Mouse (Mus musculus) frontal cortex, postnatal 14 days (tissue): ENCODE measurements around the gene Gskip.

Experiments used
- DNase-seq, 2 experiments: peaks; one replicate each; pipeline ENCODE4 v3.0.0; 2022; ENCODE audit warnings: low spot score in 2 of 2

Gskip gene

DNA sequence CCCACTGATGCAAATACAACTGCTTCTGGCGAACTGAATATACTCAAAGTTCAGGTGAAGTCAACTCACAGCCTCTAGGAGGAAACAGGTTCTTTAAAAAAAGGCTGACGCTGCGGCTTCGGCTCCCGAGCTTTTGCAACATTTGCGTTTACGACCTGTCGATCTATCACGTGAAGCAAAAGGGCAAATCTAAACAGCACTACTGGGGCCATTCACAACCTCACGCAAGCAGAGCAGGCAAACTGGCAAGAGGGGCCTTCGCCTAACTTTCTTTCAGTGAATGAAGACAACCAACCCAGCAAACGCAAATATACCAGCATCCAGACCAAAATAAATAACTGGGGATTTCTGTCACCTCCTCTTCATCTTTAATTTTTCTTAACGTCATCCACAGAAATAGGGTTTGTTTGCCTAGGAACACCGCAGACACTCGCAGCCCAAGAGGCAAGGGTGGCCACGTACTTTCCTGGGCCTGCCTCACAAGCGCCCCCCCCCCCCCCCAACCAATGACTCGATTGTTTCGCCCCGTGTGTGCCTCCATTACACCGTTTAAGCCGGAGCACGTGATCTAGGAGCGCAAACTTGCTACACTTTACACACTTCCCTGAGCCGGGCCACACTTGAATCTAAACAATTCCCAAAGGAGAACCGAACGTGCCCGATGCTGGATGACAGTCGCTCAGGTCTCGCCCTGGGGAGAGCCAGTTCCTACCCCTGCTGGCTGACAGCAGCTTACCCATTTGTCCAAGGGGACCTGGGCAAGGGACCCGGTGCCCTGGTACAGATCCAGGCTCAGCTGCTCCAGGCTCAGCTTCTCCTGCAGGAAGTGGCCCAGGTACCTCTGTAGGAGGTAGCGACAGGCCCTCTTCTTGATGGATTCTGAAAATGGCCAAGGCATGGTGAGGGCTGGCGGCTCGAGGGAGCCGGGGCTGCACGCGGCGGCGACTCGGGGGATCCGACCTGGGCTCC is at the start of gene Gskip:
Gene Gskip (plus strand): TSS at position 897 of the 969 bp plus-strand sequence.
- peak; percentile 21 for DNase-seq

DNA sequence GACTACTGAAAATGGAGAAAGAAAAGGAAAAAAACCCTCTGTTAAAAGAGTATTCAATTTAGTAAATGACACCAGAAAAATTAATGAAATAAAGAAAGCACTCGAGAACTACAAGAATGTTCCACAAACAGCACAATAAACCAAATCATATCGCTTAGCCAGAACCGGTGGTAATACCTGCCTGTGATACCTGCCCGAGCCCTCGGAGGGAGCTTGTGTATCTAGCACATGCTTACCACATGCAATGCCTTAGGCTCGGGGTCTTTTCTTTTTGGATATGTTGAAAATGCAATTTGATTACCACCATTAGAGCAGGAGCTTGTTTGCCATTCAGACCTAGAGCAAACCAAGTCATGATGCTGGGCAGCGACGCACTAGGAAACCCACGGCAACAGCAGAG is 48.1 kb upstream of the Gskip start:
- DNase-seq = no peak

DNA sequence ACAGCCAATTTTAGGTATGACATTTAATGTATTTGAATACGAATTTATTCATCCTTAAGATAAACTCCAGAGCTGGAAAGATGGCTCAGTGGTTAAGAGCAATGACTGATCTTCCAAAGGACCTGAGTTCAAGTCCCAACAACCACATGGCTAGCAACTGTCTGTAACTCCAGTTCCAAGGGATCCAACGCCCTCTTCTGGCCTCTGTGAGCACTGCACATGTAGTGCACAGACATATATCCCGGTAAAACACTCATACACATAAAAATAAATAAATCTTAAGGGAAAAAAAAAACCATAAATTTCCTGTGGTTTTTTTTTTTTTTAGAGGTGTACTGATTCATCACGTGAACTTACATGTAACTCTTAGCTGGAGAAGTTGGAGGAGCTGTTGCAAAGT is 47.1 kb upstream of the Gskip start:
- DNase-seq = no peak

DNA sequence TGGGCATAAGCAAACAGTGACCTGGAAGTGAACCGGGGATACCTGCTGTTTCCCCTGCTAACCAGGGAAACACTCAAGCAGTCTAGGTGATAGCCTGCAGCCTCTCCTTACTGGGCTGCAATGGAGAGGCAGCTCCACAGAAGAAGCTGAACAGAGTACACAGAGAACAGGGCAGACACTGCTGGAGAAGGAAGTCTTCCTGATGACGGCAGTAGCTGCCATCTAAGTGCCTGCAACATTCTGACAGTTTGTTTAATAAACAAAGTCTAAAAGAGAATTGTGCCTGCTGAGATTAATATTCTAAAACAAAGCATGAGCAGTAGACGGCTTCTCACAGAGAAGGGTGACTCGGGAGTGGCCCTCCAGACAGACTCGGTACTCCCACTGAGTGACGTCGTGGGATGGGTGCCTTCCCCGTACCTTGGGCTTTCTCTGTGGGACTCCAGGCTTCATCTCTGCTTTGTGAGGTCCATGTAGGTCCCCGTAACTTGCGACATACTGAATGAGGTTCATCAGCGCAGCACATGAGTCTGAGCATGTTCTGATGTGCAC is 41.8 kb upstream of the Gskip start:
- no peak for DNase-seq

DNA sequence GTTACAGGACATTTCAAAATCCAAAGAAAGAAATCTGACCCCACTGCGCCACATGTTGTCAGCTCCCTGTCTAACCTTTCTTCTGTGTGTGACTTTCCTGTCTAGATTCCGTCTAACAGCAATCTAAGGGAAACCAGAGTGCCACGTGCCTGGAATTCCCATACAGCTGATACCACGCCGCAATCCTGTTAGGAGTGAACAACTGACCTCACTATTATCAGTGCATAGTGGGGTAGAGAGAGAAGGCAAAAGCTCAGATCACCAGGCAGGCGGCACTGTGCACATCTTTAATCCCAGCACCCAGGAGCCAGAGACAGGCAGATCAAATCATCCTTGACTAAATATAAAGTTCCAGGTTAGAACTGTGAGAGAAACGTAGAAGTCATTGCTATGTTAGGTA is 28.8 kb upstream of the Gskip start:
- DNase-seq = no peak

DNA sequence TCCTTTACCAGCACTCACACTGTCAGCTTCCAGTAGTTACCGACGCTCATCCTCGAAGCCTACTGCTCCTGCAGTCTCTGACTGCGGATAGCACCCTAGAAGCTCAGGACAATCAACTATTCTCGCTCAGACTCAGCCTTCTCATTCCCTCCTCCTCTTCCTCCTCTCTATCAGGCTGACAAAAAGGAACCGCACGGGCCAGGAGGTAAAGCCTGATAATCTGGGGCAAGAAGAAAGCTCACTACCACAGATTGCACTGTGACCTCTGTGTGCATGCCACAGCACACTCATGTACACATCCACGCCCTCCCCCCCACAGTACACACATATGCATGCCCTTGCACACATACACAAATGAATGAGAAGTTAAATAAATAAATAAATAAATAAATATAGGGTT is 8.4 kb upstream of the Gskip start:
- DNase-seq = no peak

DNA sequence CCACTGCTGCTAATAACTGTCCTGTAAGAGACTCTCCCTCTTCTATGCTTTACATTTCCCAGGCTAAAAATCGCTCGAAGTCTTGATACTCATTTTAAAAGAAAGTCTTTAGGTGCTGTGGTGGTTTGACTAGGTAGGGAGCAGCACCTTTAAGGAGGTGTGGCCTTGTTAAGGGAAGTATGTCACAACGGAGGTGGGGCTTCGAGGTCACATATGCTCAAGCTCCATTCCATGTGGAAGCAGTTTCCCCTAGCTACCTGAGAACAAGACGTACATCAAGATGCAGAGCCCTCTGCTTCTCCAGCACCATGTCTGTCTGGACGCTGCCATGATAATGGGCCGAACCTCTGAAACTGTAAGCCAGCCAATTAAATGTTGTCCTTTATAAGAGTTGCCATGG is 6.4 kb upstream of the Gskip start:
- no peak for DNase-seq

DNA sequence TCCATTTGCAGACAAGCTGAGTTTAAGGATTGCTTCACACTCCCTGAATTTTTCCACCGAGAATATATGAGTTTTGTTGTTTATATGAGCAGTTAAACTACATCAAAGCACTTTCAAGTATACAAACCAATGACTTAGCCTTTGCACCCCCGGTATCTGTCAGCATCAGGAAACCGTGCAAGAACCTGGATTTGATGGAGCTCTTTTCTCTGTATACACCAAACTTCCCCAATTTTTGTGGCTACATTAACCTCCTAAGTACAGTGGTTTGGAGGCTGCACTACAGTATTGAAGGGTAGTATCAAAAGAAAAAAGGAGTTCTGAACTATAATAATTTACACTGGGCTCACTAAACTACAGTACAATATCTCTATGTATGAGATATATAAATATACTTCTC is 5.9 kb upstream of the Gskip start:
- DNase-seq = no peak

DNA sequence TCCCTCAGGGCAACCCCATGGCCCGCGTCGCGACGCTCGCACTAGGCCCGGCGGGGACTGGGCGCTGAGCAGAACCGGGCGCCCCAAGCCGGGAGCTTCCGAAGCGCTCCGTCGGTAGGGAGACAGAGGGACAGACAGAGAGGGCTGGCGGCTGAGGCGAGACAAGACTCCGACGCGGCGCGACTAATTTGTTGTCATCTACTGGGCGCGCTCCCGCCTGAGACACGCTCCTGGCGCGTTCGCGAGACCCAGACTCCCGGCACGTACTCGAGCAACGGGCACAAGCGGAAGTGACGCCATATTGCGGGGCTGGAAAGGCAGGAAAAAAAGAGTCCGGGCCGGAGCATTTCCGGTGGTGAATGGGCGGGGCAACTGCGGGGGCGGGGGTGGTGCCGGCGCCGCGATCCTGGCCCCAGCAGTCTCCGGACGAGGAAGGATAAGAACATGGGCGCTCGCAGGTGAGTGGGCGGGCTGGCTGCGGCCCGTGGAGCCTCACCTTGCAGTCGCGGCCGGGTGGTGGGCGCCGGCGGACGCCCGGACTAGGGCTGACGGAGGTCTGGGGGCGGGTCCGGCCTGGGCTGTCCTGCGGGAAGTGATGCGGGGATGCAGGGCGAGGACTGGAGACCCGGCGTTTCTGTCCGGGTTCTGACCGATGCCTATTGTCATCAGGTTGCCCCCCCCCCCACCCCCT is 517 bp downstream of the Gskip start, which contains the start of gene Atg2b:
Gene Atg2b (minus strand): TSS at position 211 of the 691 bp plus-strand sequence.
- DNase-seq = peak; percentile 93 to 95

DNA sequence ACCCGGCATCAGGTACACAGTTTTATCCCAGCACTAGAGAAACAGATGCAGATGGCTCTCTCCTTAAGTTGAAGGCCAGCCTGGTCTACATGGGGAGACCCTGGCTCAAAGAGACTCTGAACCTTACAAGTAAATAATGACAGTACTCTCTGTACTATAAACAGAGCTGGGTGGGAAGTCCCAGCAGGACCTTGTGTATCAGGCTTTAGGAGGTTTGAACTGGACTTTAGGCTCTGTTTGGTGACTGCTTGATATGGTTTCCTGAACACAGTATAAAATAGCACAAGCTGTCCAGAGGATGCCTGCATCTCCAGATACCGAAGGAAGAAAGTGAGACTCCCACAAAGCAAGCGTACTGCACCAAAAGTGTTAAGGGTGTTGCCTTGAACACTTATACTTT is 2.2 kb downstream of the Gskip start:
- no peak for DNase-seq

DNA sequence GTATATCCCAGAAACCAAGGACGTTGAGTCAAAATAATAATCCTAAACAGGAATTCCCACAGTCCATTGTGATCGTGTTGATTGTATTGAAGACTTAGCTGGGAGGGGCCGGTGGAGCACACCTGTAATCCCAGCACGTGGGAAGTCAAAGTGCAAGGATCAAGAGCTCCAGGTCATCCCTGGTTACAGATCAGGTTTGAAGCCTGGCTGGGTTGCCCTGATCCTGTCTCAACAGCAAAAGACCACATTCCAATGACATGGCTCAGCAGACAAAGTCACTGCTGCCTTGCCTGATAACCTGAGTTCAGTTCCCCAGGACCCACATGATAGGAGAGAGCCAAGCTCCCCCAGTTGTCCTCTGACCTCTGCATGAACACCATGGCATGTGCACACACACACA is 2.8 kb downstream of the Gskip start:
- no peak for DNase-seq

DNA sequence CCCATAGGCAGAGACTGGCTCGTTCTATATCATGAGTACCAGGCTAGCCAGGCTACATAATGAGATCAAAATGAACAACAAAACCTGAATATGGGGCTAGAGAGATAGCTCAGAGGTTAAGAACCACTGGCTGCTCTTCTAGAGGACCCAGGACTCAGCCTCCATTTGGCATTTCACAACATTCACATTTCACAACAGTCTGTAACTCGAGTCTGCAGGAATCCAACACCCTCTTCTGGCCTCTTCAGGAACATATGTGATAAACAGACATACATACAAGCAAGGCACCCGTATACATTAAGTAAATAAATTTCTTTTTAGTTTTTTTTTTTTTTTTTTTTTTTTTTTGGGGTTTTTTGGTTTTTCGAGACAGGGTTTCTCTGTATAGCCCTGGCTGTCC is 3.9 kb downstream of the Gskip start:
- DNase-seq = no peak

DNA sequence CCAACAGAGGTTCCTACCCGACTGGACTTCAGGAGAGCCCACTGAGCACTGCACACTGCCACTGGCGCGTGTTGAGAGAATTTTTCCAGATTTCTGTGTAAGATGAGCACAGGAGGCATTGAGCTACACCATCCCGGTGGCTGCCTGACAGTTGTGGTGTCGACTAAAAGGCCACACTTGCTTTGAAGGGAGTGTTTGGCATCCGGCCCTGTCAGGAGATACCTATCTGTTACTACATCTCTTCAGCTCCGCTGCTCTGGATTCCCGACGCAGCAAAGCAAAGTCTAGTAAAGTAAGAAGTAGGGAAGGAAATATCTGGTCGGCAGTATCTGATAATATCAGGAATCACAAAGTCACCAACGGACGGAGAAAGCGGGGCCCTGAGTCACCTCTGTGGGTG is 4.8 kb downstream of the Gskip start:
- DNase-seq = no peak

DNA sequence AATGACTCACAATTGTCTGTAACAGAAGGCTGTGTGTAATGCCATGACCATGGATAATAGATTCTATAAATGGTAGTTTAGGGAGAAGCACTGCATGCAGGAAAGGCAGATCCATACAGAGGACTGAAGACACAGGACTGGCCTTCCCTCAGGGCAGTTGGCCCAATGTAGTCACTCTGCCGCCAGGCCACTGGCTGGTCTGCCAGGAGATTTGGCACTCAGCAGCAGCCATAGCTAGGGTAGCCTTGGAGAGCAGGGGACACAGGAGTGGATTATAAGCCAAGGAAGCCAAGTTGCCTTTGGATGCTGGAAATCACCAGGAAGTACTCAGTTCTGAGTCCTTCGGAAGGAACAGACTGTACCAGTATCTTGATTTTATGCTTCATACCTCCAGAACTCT is 9.4 kb downstream of the Gskip start:
- no peak for DNase-seq

DNA sequence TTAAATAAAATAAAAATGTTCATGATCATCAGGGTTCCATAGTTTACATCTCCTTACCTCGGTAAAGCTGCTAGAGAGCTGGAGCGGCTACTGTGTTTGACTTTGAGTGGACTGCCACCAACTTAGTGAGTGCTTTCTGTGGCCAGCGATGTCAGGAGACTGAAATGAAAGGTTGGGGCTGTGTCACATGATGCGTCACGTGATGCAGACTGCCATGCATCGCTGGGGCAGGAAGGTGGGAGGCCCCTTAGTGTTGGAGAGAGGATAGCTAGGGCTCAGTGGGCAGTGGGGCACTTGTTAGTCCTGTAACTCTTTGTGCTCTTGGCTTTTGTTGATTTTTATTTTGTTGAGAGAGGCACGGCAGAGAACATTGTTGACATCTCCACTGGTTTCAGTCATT is 11.2 kb downstream of the Gskip start:
- DNase-seq = no peak

DNA sequence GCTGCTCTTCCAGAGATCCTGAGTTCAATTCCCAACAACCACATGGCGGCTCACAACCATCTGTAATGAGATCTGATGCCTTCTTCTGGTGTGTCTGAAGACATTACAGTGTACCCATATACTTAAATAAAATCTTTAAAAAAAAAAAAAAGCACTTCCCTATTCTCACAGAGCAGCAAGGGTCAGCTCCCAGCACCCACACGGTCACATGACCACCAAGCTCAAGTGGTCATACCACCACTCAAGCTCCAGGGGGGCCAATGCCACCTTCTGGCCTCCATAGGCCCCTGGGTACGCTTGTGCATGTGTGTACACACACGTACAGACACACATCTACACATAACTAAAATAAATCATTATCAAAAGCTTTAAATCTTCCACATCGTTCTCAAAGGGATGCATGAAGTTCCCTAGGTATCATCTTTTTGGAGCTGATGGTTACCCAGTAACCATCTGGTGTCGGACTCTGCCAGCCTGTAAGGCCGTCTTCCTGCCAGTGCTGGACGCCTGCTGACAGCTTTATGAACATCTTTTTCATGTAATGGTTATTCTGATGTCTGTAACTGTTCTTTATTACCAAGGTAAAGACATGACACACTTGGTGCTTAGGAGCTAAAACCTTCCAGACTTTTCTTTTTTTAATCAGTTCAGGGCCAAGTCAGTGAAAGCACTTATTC is 12.6 kb downstream of the Gskip start:
- no peak for DNase-seq

DNA sequence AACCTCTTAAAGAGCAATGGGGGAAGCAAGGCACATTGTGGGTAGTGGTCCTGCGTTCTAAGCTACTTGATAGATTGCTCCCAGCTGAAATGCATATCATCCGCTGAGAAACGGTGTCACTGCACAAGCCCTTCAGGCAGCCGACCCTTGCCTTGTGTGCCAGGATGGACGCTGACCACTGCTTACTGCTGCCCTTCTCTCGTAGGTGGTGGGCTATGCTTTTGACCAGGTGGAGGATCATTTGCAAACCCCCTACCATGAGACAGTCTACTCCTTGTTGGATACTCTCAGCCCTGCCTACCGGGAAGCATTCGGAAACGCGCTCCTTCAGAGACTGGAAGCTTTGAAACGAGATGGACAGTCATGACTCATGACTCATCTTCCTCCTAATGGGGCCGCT is 15.8 kb downstream of the Gskip start:
- DNase-seq = no peak

DNA sequence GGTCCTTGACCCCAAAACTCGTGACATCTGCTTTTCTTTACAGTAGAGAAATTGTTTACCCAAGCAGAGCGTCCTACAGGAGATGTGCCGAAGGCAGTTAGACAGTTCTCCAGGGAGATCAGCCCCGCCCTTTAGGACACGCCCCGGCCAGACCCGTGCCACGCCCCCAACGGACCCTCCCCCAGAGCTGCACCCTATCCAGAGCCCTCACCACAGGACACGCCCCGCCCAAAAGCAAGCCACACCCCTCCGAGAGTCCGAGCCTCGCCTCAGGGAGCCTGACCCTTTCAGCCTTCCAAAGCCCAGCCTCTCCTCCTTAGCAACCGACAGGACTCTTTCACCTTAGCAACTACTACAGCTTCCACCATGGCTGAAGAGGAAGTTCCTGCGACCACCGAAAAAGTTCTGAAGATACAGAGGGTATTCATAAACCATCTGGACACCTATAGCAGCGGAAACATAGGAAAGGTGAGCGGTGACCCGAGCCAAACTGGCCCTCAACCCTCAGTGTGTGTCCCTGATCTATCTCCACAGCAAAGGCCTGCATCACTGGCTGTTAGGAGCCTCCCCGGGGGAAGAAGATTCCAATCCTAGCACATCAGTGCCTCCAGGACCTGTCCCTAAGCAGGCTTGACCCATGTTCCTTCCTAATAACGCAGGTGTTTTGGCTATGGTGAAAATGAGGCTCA is 21.3 kb downstream of the Gskip start, which contains the start of gene Ak7:
Gene Ak7 (plus strand): TSS at position 178 of the 689 bp plus-strand sequence.
- no peak for DNase-seq

DNA sequence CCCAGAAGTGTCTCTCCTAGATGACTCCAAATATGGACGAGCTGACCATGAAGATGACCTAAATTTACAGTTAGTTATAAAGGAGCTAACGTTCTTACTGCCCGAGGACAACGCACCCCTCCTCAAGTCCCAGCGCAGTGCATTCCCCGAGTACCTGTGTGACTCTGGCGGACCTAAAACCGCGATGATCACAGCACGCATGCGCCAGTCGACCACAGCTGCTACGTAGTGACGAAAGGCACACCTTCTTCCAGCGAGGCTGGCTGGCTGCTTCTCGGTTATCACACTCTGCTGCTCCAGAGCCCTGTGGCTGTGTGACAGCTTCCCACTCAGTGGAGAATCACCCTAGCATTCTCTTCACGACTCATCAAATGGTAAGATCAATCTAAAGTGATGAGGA is 34.0 kb downstream of the Gskip start:
- peak in 1 of 2 experiments; percentile 23 for DNase-seq

DNA sequence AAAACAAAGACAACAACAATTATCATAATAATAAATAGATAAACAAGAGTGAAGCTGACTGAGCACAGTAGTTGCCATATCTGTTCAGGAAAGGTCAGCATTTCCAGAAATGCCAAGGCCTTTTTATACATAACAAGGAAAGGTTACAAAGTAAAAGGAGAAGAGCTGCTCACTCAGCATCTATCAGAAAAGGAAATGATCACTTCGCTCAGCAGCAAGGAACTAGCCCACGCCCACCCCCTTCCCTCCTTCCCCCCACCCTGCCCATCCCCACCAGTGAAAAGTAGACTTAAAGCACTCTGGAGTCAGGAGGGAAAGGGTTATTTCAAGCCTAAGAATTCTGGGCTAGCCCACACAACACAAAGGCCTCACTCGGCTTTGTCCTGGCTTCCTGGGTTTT is 35.6 kb downstream of the Gskip start:
- DNase-seq = no peak

DNA sequence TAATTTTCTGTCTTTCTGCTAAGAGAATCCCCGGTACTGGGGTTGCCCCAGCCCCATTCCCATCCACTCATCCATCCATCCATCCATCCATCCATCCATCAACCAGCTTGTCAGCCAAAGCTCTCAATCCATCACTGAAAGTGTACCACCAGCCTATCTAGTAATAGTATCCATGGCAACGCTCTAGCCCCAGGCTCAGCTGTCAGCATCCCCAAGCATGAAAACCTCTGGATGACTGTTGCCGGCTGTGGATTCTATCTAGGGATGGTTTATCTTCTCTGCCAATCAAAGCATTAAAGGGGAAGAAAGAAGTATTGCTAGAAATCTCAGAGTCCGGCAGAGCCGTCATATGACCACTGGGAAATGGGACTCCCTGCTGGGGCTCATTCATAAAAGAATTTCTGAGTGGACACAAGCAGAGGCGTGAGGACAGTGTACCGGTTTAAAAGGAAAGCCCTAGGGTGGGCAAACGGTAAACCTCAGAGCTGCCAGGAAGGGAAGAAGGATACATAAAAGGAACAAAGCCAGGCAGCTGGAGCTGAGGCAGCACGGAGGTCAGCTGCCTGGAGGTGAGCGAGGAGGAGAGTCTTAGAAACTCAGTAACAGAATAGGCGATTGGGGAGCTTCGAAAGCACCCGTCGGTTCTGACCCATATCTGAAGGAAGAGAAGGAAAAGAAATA is 37.0 kb downstream of the Gskip start:
- no peak for DNase-seq
